Mouse (Mus musculus) CH12.LX (cell line): ENCODE data around the gene Zfp518b. TPM values are rescaled to one million over a fixed set of nuclear protein-coding genes. Genes with fewer than 3 reads are reported as not detected.

ENCODE experiments used
- DNase-seq: peaks from one replicate; pipeline ENCODE4 v3.0.0-alpha.2; 2013; ENCODE audit errors: extremely low read depth
- H3K27ac ChIP-seq: 2 replicates; pipeline ENCODE4 v1.5.1; 2012; ENCODE audit warnings: low read depth, mild to moderate bottlenecking, control low read depth, moderate library complexity; ENCODE audit not compliant: insufficient read depth
- H3K27me3 ChIP-seq: replicated peaks from 2 replicates; pipeline ENCODE3; 2012; ENCODE audit warnings: inconsistent platforms
- H3K36me3 ChIP-seq, 2 experiments: replicated peaks in 1 of 2; 2 replicates each; pipeline versions ENCODE3 to v1.6.1; 2012; ENCODE audit warnings: inconsistent platforms in 1 of 2, low read length in 1 of 2, mild to moderate bottlenecking in 1 of 2, mixed read lengths in 1 of 2, moderate library complexity in 1 of 2; ENCODE audit not compliant: control insufficient read depth in 1 of 2, insufficient read depth in 1 of 2
- H3K4me1 ChIP-seq, 2 experiments: 2 replicates each; pipeline ENCODE4 v1.6.1; 2012; ENCODE audit warnings: inconsistent platforms in 1 of 2, moderate library complexity in 1 of 2; ENCODE audit not compliant: insufficient read depth in 2 of 2, control insufficient read depth in 1 of 2
- H3K4me2 ChIP-seq: 2 replicates; pipeline ENCODE4 v1.6.1; 2012; ENCODE audit warnings: low read depth, mild to moderate bottlenecking, control low read depth; ENCODE audit not compliant: poor library complexity, insufficient read depth, severe bottlenecking
- H3K4me3 ChIP-seq, 3 experiments: fragments of 150-350 bp in 1 of 3; sonication (generic) in 1 of 3; replicated peaks in 1 of 3; 2 replicates each; pipeline versions ENCODE3 to v1.5.1; 2011 to 2012; ENCODE audit warnings: low read depth in 2 of 3, low read length in 2 of 3, mild to moderate bottlenecking in 2 of 3, moderate library complexity in 2 of 3, control low read depth in 1 of 3, improper control_type of control experiment in 1 of 3, inconsistent platforms in 1 of 3, mixed read lengths in 1 of 3; ENCODE audit not compliant: poor library complexity in 1 of 3
- H3K79me2 ChIP-seq: replicated peaks from 2 replicates; pipeline ENCODE4 v1.6.1; 2012; ENCODE audit warnings: mild to moderate bottlenecking, moderate library complexity; ENCODE audit not compliant: control insufficient read depth, poor library complexity, insufficient read depth, severe bottlenecking; ENCODE audit errors: extremely low read depth
- H3K9ac ChIP-seq: 2 replicates; pipeline ENCODE4 v1.6.1; 2012; ENCODE audit warnings: low read depth, mild to moderate bottlenecking, control low read depth, moderate library complexity; ENCODE audit not compliant: insufficient read depth
- H3K9me3 ChIP-seq: replicated peaks from 2 replicates; pipeline ENCODE3; 2012; ENCODE audit warnings: low read length, inconsistent platforms, mixed read lengths
- EP300 ChIP-seq: IDR thresholded peaks from 2 replicates; pipeline ENCODE4 v1.6.1; 2011; ENCODE audit warnings: low read length, improper control_type of control experiment
- ETS1 ChIP-seq: conservative IDR thresholded peaks from 2 replicates; pipeline ENCODE4 v1.6.1; 2012; ENCODE audit warnings: low read depth, mild to moderate bottlenecking, inconsistent platforms, low read length, improper control_type of control experiment, moderate library complexity
- IRF4 ChIP-seq: IDR thresholded peaks from 2 replicates; pipeline ENCODE4 v1.6.1; 2014; ENCODE audit warnings: low read depth, mild to moderate bottlenecking, inconsistent platforms, low read length, improper control_type of control experiment
- KAT2A ChIP-seq: IDR thresholded peaks from 2 replicates; pipeline ENCODE4 v1.6.1; 2012; ENCODE audit warnings: low read length, improper control_type of control experiment, inconsistent platforms; ENCODE audit not compliant: insufficient replicate concordance
- MAFK ChIP-seq: IDR thresholded peaks from 2 replicates; pipeline ENCODE4 v1.6.1; 2011; ENCODE audit warnings: low read length, improper control_type of control experiment; ENCODE audit not compliant: insufficient replicate concordance
- MAZ ChIP-seq: IDR thresholded peaks from 2 replicates; pipeline ENCODE4 v1.6.1; 2012; ENCODE audit warnings: low read depth, mild to moderate bottlenecking, inconsistent platforms, low read length, improper control_type of control experiment, moderate library complexity
- MEF2A ChIP-seq: IDR thresholded peaks from 2 replicates; pipeline ENCODE4 v1.6.1; 2014; ENCODE audit warnings: low read depth, mild to moderate bottlenecking, inconsistent platforms, low read length, improper control_type of control experiment, borderline replicate concordance
- MYC ChIP-seq: IDR thresholded peaks from 2 replicates; pipeline ENCODE4 v1.6.1; 2011; ENCODE audit warnings: low read depth, mild to moderate bottlenecking, improper control_type of control experiment, low read length
- NRF1 ChIP-seq: IDR thresholded peaks from 2 replicates; pipeline ENCODE4 v1.6.1; 2014; ENCODE audit warnings: low read depth, mild to moderate bottlenecking, inconsistent platforms, low read length, improper control_type of control experiment, moderate library complexity
- PAX5 ChIP-seq: IDR thresholded peaks from 2 replicates; pipeline ENCODE4 v1.6.1; 2012; ENCODE audit warnings: low read length, inconsistent platforms, mixed read lengths
- POLR2A ChIP-seq: IDR thresholded peaks from 2 replicates; pipeline ENCODE4 v1.6.1; 2011; ENCODE audit warnings: low read depth, mild to moderate bottlenecking, improper control_type of control experiment, low read length
- SIN3A ChIP-seq: IDR thresholded peaks from 2 replicates; pipeline ENCODE4 v1.6.1; 2012; ENCODE audit warnings: low read length, improper control_type of control experiment, inconsistent platforms
- UBTF ChIP-seq: IDR thresholded peaks from 2 replicates; pipeline ENCODE4 v1.6.1; 2012; ENCODE audit warnings: low read depth, mild to moderate bottlenecking, inconsistent platforms, low read length, improper control_type of control experiment, moderate library complexity
- ZC3H11A ChIP-seq: IDR thresholded peaks from 2 replicates; pipeline ENCODE4 v1.6.1; 2012; ENCODE audit warnings: low read depth, mild to moderate bottlenecking, inconsistent platforms, low read length, improper control_type of control experiment
- ZKSCAN1 ChIP-seq: IDR thresholded peaks from 2 replicates; pipeline ENCODE4 v1.6.1; 2012; ENCODE audit warnings: low read depth, inconsistent platforms, low read length, improper control_type of control experiment, borderline replicate concordance
- ZMIZ1 ChIP-seq: IDR thresholded peaks from 2 replicates; pipeline ENCODE4 v1.6.1; 2012; ENCODE audit warnings: low read depth, mild to moderate bottlenecking, inconsistent platforms, low read length, improper control_type of control experiment
- ZNF384 ChIP-seq: IDR thresholded peaks from 2 replicates; pipeline ENCODE4 v1.6.1; 2012; ENCODE audit warnings: low read depth, low read length, improper control_type of control experiment, inconsistent platforms
- dilution Hi-C: fragments of 300-500 bp; cut with MboI; formaldehyde crosslinking; loops from 2 replicates; pipeline ENCODE4 v1.14.3; 2020; ENCODE audit warnings: low sequenced_read_pairs; ENCODE audit not compliant: extremely low pct_unique_long_range_greater_than_20kb, extremely low pct_ligation_motif_present
- in situ Hi-C: fragments of 300-500 bp; cut with MboI; formaldehyde crosslinking; loops from 3 replicates; pipeline ENCODE4 v1.14.3; 2019; ENCODE audit warnings: low sequenced_read_pairs, low pct_ligation_motif_present, low pct_unique_long_range_greater_than_20kb, mixed read lengths
- polyA plus RNA-seq: library from polyadenylated mRNA; unstranded; fragments of >175 nt; gene quantifications from 2 replicates; pipeline ENCODE4 v1.2.1, GENCODE M21; 2012; ENCODE audit warnings: low read depth; ENCODE audit not compliant: insufficient read length
- total RNA-seq, 2 experiments: library from RNA; depleted of rRNA; stranded (reverse); fragments of 300-350 nt in 1 of 2; fragments of >200 nt in 1 of 2; gene quantifications; 2 replicates each; pipeline ENCODE4 v1.2.3; 2012 to 2014

The Zfp518b gene
- total and polyA plus RNA-seq, 3 experiments: not detected

GRCm38 (mm10) chr5:38696616-38697375, 12.2 kb upstream of the Zfp518b start:
- Histone ChIP-seq H3K36me3 (no peaks in the 10 kb centered on the region), H3K27me3 (no peaks in the 10 kb centered on the region), H3K9ac (no peak overlapping the region), H3K9me3 (no peaks in the 10 kb centered on the region), H3K4me3 (no peak overlapping the region), H3K4me1 (peaks cover 0 to 6% of the 10 kb centered on the region in 2 experiments; a peak in 1 of 4 replicates), H3K27ac (no peak overlapping the region), H3K79me2 (no peaks in the 10 kb centered on the region), H3K4me2 (no peak overlapping the region)
- TF ChIP-seq EP300: no peak
- no peak for TF ChIP-seq MEF2A
- no peak for TF ChIP-seq ETS1
- no peak for TF ChIP-seq POLR2A
- no peak for TF ChIP-seq MYC
- no peak for TF ChIP-seq ZC3H11A
- no peak for TF ChIP-seq MAFK
- no peak for TF ChIP-seq UBTF
- no peak for TF ChIP-seq IRF4
- TF ChIP-seq NRF1: no peak
- TF ChIP-seq KAT2A: no peak
- TF ChIP-seq ZKSCAN1: no peak
- dilution Hi-C loops: no loop called here
- in situ Hi-C loops: no loop called here
- no peak for DNase-seq

- Histone ChIP-seq H3K9ac (no peak overlapping the region), H3K27me3 (no peaks in the 10 kb centered on the region), H3K79me2 (no peaks in the 10 kb centered on the region), H3K4me2 (no peak overlapping the region), H3K36me3 (no peaks in the 10 kb centered on the region), H3K27ac (no peak overlapping the region), H3K9me3 (no peaks in the 10 kb centered on the region), H3K4me3 (no peak overlapping the region), H3K4me1 (peaks cover 0 to 4% of the 10 kb centered on the region in 2 experiments; a peak in 1 of 4 replicates)
- no peak for DNase-seq
- TF ChIP-seq IRF4 (no peak), PAX5 (no peak), ZMIZ1 (no peak), ZNF384 (no peak), EP300 (no peak), KAT2A (no peak), POLR2A (no peak), MAFK (no peak), MAZ (no peak), SIN3A (no peak), ETS1 (no peak)
- dilution Hi-C loops: no loop called here
- in situ Hi-C loops: no loop called here
Observed at GRCm38 (mm10) chr5:38692859-38693258, 8.2 kb upstream of the Zfp518b start.
